Mouse (Mus musculus) liver, adult (tissue): Measurements from ENCODE around the gene Trio.

Experiments used
- GATA4 ChIP-seq: IDR thresholded peaks from 2 replicates; pipeline ENCODE4 v1.6.1; 2014; ENCODE audit warnings: mild to moderate bottlenecking, low read length; ENCODE audit not compliant: insufficient replicate concordance

Trio gene

DNA sequence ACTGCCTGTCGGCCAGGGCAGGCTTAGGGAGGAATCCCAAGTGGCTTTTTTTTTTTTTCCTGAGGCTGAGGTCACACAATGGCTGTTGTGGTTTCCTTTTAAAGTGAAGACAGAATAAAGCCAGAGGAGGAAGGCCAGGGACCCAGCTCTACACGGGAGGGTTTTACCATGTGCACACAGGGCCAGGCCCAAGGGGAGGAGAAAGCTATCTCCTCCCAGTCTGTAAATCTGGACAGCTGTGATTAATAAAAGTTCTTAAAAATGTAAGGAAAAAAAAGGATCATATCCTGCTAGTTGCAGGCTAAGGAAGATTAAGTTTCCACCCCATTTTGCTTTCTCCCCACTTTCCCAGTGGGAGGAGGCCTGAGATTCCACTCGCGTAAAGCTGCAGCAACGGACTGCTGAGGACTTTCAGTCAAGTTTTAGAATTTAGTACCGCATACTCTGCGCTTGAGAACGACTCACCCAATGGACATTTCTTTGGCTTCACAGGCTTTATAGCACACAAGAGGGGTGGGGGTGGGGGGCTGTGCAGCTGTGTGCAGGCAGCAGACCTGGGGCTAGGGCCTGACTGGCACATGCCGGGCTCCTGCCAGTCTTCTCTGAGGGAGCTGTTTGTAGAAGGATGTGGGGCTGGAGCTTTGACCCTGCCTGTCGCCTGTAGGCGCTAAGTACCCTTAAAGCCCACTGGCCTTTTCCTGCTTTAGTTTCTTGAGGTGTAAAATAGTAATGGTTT is 248.0 kb downstream of the Trio start:
- no peak for TF ChIP-seq GATA4

GRCm38 (mm10) chr15:27774481-27774880 is 251.2 kb downstream of the Trio start:
- no peak for TF ChIP-seq GATA4

DNA sequence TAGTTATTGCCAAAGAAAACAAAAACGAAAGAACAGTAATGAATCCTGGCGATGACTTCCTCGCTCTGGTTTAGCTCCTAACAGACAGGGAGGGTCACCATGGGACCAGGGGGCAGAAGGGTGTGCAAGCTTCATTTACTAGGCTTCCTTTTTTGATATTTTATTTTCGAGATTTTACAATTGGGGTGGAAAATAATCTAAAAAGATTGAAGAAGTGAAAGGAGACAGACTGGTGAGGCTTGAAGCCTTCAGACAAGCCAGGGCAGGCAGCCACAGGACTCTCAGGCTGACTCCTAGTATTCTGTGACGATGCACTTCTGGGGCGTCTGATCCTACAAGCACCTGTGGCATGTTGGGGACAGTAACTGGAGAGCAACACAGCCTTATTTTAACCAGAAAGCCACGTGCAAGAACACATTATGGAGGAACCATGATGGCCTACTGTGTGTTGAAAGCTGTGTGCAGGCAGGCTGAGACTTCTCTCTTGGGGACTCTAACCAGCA is 253.5 kb downstream of the Trio start:
- no peak for TF ChIP-seq GATA4

- TF ChIP-seq GATA4: no peak
These were observed 254.1 kb downstream of the Trio start for GRCm38 (mm10) chr15:27771581-27771980.

DNA sequence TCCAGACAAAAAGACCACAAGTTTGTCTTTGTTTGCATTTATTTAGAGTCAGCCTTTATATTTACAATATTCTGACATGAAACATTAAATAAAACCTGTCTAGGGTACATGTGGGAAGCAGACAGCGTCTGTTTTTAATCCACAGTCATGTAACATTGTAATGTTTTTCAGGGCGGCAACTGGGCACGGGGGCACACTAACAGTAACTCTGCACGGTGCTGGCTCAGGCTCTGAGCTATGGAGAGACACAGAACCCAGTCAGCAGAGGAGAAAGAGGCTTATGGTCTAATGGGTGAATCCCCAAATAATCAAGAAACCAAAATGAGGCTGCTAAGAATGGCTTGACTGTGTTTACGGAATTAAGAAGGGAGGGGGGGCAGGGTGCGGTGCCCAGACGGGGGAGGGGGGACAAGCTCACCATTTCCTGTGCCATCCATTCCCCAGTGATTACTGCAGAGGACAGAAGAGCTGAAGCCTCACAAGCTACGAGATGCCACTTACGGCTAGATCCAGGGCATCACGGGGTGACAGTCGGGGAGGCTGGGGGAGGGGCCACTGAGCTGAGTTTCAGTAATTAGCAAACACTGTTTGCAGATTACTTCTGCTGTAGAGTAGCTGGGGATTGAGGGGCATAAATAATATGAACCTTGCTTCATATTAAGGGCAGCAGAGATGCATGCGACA is 255.0 kb downstream of the Trio start:
- TF ChIP-seq GATA4: no peak

GRCm38 (mm10) chr15:27761416-27761815 is 264.2 kb downstream of the Trio start:
- no peak for TF ChIP-seq GATA4

GRCm38 (mm10) chr15:27760655-27761054 is 265.0 kb downstream of the Trio start:
- no peak for TF ChIP-seq GATA4

GRCm38 (mm10) chr15:27759890-27760289 is 265.8 kb downstream of the Trio start:
- no peak for TF ChIP-seq GATA4

- TF ChIP-seq GATA4: no peak
These were observed 267.0 kb downstream of the Trio start for GRCm38 (mm10) chr15:27758680-27759079.

- no peak for TF ChIP-seq GATA4
These were observed 269.2 kb downstream of the Trio start for GRCm38 (mm10) chr15:27756426-27756825.

DNA sequence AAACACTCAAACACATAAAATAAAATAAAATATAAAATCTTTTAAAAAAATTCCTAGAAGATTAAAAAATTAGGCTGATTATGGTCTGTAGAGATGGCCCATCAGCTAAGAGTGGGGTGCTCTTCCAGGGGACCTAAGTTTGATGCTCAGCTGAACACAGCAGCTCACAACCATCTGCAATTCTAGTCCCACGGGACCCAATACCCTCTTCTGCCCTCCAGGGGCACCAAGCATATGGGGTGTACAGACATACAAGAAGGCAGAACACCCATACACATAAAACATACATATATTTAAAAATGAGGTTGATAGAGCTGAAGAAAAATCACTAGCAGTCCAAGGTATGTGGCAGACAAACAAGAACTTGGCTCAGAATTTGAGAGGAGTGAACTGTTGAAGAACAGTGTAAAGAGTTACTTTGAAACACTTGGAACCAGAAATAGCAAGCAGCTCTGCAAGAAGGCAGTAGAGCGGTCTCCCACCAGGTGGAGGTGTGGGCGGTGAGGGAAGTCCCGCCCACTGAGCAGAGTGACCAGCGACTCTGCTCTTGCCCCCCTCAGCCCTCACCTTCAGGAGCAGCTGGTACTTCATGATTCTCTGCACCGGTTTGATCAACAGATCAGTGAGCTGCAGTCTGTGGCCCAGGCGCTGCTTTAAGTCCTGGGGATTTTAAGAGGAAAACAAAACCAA is 270.9 kb downstream of the Trio start:
- no peak for TF ChIP-seq GATA4

DNA sequence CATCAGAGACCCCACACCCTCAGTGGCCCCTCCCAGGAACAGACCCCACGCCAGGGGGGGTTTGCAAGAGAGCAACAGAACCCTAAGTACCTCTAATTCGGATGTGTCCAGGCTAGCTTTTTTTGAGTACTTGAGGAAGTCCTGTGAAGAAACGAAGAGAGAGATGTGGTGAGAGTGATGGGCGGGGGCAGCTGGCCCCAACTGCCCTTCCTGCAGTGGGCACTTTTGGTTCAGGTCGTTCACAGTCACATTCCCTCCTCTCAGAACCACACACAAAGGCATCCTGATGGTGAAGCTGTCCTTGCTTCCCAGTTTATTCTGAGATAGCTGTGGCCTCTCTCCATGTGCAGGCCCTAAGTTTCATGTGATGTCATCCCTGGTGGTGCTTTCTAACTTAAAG is 271.7 kb downstream of the Trio start:
- TF ChIP-seq GATA4: no peak

DNA sequence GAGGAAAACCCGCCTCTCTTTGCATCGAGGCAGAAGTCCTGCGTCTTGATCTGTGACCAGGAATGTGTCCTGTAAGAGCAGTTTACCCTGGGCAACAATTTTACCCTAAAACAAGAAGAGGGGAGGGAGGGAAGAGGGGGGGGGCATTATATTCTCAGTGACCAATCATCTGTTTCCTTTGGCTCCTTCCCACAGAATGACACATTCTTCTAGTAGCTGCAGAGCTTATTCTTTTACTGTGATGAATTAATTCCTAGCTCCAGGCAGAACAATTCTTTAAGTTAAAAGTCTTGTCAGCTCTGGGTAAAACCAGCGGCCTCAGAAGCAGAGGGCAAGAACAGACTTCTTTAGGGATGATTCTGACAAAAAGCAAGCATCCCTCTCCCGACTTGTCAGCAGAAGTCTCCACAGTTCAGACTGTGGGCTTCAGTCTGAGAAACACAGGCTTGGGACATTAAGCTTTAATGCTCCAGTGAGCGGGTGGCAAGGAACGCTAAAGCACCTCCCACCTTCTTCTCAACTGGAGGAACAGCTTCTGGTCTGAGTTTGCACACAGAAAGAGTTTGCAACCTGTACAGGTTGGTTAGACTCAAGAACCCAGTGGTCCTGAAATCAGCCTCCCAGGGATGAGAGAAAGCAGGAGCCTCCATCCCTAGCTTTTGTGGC is 272.8 kb downstream of the Trio start:
- TF ChIP-seq GATA4: no peak

DNA sequence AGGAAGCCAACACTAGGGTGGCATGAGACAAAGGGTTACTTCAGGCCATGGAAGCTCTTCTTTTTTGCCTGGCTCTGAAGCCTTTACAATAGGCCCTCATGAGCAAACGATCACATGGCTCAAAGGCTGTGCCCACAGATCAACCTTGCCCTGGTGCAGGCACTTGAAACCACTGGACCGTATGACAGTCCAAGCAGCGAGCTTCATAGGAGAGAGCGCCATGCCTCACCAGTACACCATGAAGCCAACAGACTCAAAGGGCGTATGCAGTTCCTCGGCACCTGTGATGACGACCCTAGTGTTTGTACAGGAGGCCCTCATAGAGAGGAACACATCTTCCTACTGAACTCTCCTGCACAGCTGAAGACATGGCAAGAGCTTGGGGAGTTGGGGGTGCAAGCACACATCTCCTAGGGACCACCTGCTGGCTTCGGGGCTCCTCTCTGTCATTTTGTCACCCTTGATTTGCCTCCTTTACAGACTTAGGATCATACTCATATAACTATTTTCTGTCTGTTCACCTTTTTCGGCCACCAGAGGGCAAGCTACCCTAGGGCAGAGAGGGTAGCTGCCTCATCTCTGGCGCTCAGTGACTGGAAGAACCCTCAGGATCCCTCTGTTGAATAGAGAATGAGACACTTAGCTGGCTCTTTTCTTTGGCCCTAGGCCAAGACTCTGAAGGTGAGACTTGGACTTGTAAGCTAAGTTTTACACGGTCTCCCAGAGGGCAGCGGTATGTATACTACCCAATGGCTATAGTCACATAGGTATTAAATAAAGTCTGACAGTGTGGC is 273.8 kb downstream of the Trio start:
- no peak for TF ChIP-seq GATA4

GRCm38 (mm10) chr15:27748739-27749138 is 276.9 kb downstream of the Trio start:
- TF ChIP-seq GATA4: no peak
